Mouse (Mus musculus): ENCODE data around the gene 9330161L09Rik. TPM values are rescaled to one million over a fixed set of nuclear protein-coding genes. Genes with fewer than 3 reads are reported as not detected.
A peak's percentile ranks its signal among the peaks of the same experiment; 100 is the strongest.
"Not testable (repeated sequence)": the region's sequence is repeated elsewhere in the genome, so short reads cannot be mapped to it uniquely, and the experiment has no call there.

The 9330161L09Rik gene
- 1 to 10 TPM; 3.4 to 5.0 (median 4.2) TPM for total RNA-seq (2022)

GRCm38 (mm10) chr12:103407720-103408119 is at the start of gene 9330161L09Rik:
9330161L09Rik (minus strand) TSS chr12:103407820.
- DNase-seq (ENCODE audit: low spot score in 2 of 2): no peak

GRCm38 (mm10) chr12:103457140-103457539 is 49.5 kb upstream of the 9330161L09Rik start, which contains the start of gene Ifi27l2b:
Ifi27l2b (minus strand) TSS chr12:103457223.
- no peak for DNase-seq (ENCODE audit: low spot score in 2 of 2)

GRCm38 (mm10) chr12:103456727-103457126 is 49.1 kb upstream of the 9330161L09Rik start:
- not testable (repeated sequence) for DNase-seq (ENCODE audit: low spot score in 2 of 2)

- DNase-seq (ENCODE audit: low spot score in 2 of 2): no peak
These were observed 45.7 kb upstream of the 9330161L09Rik start for GRCm38 (mm10) chr12:103453361-103453760.

GRCm38 (mm10) chr12:103445060-103445459 is 37.4 kb upstream of the 9330161L09Rik start:
- no peak for DNase-seq (ENCODE audit: low spot score in 2 of 2)

- DNase-seq (ENCODE audit: low spot score in 2 of 2): not testable (repeated sequence)
These were observed 36.6 kb upstream of the 9330161L09Rik start for GRCm38 (mm10) chr12:103444261-103444660.

GRCm38 (mm10) chr12:103443524-103443923 is 35.9 kb upstream of the 9330161L09Rik start, which contains the start of gene Ifi27l2a:
Ifi27l2a (minus strand) TSS chr12:103443680.
- DNase-seq (ENCODE audit: low spot score in 2 of 2): no peak

GRCm38 (mm10) chr12:103437601-103438000 is 30.0 kb upstream of the 9330161L09Rik start:
- no peak for DNase-seq (ENCODE audit: low spot score in 2 of 2)

- DNase-seq (ENCODE audit: low spot score in 2 of 2): no peak
These were observed 27.2 kb upstream of the 9330161L09Rik start for GRCm38 (mm10) chr12:103434861-103435260.

GRCm38 (mm10) chr12:103433986-103434731 is 26.5 kb upstream of the 9330161L09Rik start, which contains the start of gene Ifi27:
Ifi27 (plus strand) TSS chr12:103434211.
- DNase-seq (ENCODE audit: low spot score in 2 of 2): no peak

- DNase-seq (ENCODE audit: low spot score in 2 of 2): no peak
These were observed 25.8 kb upstream of the 9330161L09Rik start for GRCm38 (mm10) chr12:103433430-103433829.

GRCm38 (mm10) chr12:103426710-103427109 is 19.1 kb upstream of the 9330161L09Rik start:
- no peak for DNase-seq (ENCODE audit: low spot score in 2 of 2)

GRCm38 (mm10) chr12:103425729-103426470 is 18.3 kb upstream of the 9330161L09Rik start, which contains the start of gene Ddx24:
Ddx24 (minus strand) TSS chr12:103425830.
- peak; percentile 89 to 99 for DNase-seq (ENCODE audit: low spot score in 2 of 2)

- DNase-seq (ENCODE audit: low spot score in 2 of 2): no peak
These were observed 17.6 kb upstream of the 9330161L09Rik start for GRCm38 (mm10) chr12:103425016-103425728.

GRCm38 (mm10) chr12:103408144-103408543 is 524 bp upstream of the 9330161L09Rik start:
- peak in 1 of 2 experiments; percentile 80 for DNase-seq (ENCODE audit: low spot score in 2 of 2)

- DNase-seq (ENCODE audit: low spot score in 2 of 2): no peak
These were observed 3.5 kb downstream of the 9330161L09Rik start for GRCm38 (mm10) chr12:103404131-103404530.

- no peak for DNase-seq (ENCODE audit: low spot score in 2 of 2)
These were observed 10.9 kb downstream of the 9330161L09Rik start for GRCm38 (mm10) chr12:103396751-103397150.

- DNase-seq (ENCODE audit: low spot score in 2 of 2): no peak
These were observed 11.9 kb downstream of the 9330161L09Rik start for GRCm38 (mm10) chr12:103395486-103396275.

GRCm38 (mm10) chr12:103393528-103393927 is 14.1 kb downstream of the 9330161L09Rik start:
- no peak for DNase-seq (ENCODE audit: low spot score in 2 of 2)

GRCm38 (mm10) chr12:103391098-103391497 is 16.5 kb downstream of the 9330161L09Rik start:
- DNase-seq (ENCODE audit: low spot score in 2 of 2): peak in 1 of 2 experiments; percentile 76

- no peak for DNase-seq (ENCODE audit: low spot score in 2 of 2)
These were observed 17.6 kb downstream of the 9330161L09Rik start for GRCm38 (mm10) chr12:103389982-103390381.

All from left cerebral cortex, adult 8-10 months (tissue).